Mouse (Mus musculus) layer of hippocampus, postnatal 36 days (tissue): ENCODE measurements around the gene Dot1l. TPM values are rescaled to one million over a fixed set of nuclear protein-coding genes. Genes with fewer than 3 reads are reported as not detected.

ENCODE experiments used
- DNase-seq, 2 experiments: peaks; one replicate each; pipeline ENCODE4 v3.0.0; 2022
- total RNA-seq, 2 experiments: library from RNA; stranded (reverse); gene quantifications; 2 replicates each; pipeline ENCODE4 v1.2.3; 2021

Dot1l gene
- total RNA-seq: 10 to 100 TPM; 48.6 to 61.9 TPM

DNA sequence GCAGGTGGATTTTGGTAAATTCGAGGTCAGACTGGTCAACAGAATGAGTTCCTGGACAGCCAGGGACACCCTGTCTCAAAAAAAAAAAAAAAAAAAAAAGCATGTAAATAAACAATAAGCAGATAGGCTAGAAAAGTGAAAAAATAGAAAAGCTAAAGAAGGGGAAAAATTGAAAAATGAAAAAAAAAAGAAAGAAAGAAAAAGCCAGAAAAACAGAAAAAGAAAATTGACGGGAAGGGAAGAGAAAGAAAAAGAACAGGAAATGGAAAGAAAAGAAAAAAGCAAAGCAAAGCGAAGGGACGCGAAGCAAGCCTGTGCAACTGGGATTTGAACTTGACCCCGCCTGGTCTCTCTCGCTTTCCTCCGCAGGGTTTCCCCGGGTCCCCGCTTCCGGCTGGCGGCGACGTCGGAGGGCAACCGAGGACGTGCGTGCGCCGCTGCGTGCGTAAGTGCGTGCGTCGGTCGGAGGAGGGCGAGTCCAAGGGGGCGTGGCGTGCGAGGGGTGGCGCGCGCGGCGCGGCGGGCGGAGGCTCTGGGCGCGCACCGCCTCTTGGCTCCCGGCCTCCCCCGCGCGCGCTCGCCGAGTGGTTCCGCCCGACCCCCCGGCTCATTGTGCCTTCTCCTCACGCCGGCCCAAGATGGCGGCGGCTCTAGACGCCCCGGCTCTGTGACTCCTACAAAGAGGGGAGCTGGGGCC, at the start of gene Dot1l:
Dot1l (plus strand) TSS at position 613 of the 697 bp plus-strand sequence.
- peak; percentile 97 to 99 for DNase-seq

DNA sequence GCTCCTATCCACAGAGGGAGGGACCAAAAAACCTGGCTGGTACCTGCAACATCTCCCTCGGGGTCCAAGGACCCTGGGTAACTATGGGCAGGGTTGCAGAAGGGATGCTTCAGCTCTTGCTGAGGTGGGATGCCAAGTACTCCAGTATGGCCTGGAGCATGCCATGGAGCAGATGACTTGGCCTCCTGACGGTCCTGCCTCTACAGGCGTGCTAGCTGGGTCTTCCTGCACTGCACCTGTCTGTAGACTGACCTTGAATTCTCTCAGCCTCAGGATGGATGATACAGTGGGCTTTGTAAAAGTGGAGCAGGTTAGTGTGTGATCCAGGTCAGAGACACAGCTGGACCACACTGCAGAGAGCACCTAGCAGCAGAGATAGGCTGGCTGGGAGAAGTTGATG, 49.5 kb upstream of the Dot1l start:
- DNase-seq: no peak

DNA sequence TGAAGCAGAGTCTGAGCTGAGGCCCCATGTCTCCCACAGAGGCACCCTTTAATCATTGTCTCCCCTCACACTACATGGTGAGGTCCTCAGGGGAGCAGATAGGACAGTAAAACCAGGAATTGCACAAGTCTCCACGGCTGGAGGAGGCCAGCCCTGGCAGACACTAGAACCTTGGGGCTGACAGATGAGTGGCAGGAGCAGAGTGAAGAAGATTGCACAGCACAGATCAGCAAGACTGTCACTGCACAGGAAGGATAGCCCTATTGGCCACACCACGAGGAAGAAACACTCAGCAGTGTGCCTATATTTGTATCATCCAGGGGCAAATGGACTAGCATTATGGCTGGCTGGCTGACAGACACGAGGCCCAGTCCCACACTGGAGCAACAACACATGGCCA, 44.2 kb upstream of the Dot1l start:
- no peak for DNase-seq

DNA sequence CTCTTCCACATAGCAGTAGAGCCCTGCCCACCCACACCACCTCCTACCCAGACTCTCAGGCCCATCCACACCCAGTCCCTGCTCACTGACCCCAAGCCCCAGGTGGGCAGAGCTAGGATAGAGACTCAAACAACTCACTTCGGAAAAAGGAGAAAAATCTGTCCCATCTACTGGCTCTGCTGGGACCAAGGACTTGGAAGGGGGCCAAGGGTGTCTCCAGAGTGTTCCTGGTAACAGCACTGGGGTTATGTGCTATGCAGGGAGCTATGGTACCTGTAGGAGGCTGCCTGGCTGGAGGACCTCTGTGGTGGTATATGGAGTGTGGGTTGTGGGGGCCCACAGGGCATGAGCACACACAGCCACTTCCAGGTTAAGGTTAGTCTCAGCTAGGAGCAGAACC, 37.7 kb upstream of the Dot1l start:
- DNase-seq: no peak

DNA sequence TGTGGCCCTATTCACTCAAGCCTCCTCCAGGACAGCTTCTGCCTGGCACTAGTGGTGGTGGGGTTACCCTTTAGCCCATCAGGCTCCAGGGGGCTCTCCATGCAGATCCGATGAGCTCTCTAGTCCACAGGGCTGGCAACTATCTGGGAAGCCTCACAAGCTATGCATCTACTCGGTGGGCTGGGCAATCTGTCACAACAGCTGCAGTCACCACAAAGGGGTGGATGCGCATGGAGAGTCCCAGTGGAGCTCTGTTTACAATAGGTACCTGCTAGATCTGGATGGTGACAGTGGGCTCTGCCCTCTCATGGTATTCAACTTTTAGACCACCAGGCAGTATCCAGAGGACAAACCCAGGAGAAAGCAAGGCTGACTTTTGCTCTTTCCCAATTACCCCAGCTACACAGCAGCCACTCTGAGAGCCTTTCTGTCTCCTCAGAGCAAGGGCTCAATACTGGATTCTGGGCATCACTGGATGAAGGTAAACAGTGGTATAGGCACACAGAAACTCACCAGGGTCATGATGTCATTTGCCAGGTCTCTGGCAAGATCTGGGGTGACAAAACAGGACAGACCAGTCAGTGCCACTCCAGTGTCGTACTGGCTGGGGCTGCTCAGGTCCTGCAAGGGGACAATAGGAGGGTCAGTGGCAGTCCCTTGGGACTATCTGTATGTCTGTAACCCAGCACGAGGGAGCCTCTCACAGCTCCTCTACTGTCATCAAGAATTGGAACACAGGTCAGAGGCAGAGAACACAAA, 27.5 kb upstream of the Dot1l start:
- DNase-seq: no peak

DNA sequence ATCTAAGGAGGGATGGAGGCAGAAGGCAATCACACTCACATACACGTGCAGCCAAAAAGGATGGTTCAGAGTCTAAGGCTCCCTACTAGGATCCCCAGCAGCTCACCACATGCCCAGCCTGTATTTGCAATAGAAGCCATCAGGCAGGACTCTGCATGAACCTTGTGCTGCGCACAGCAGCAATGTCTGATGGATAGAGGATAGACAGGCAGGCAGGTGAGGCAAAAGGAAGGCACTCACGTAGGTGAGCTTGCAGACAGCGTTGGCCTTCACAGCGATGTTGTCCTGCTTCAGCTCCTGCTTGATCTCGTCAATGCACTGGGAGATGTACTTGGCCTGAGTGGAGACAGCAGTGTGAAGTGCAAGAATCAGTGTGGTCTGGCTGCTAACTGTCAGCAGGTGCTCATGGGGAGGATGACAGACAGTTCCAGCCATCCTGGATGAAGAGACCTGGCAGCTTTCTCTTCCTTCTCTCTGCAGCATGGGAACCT, 22.4 kb upstream of the Dot1l start:
- no peak for DNase-seq

DNA sequence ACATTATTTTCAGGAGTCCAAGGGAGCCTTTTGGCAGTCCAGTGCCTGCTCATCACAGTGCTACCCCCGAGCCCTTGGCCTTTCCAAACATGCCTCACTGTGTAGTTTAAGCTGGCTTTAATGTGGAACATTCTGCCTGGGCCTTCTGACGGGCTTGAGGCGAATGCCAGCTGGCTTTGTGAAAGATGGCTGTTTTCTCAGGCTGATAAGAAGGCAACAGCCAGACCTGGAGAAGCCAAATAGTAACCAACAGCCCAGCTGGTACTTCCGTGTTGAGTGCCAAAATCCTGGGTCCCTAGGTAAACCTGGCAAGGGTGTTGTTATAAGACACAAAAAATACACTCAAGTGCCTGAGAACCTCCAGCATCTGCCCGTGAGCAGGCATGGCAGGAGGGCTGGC, 18.3 kb upstream of the Dot1l start:
- no peak for DNase-seq

DNA sequence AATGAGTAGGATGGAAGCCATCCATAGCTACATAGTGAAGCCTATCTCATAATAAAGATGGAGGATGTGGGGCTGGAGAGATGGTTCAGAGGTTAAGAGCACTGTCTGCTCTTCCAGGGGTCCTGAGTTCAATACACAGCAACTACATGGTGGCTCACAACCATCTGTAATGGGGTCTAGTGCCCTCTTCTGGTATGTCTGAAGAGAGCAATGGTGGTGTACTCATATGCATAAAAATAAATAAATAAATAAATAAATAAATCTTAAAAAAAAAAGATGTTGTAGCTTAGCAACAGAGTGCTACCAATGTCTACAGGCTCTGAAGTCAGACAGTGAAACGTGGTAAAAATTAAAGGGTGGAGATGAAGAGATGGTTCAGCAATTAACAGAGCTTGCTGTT, 16.3 kb upstream of the Dot1l start:
- no peak for DNase-seq

DNA sequence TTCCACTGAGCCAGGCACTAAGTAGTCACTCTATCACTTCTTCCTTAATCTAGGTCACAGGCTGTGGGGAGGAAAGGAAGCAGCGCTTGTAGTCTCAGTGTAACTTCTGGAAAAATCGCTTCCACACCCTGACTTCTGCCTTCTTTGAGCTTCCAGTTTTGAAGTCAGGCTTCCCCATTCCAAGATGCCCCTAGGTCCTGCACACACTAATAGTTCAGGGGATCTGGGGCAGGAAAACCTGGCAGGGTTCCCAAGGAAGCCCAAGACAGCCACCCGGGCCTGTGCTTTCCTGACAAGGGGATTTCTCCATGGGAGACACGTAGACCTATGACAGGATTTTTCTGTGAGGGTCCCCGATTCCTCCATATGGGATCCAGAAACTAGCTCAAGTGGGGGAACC, 13.9 kb upstream of the Dot1l start:
- DNase-seq: no peak

DNA sequence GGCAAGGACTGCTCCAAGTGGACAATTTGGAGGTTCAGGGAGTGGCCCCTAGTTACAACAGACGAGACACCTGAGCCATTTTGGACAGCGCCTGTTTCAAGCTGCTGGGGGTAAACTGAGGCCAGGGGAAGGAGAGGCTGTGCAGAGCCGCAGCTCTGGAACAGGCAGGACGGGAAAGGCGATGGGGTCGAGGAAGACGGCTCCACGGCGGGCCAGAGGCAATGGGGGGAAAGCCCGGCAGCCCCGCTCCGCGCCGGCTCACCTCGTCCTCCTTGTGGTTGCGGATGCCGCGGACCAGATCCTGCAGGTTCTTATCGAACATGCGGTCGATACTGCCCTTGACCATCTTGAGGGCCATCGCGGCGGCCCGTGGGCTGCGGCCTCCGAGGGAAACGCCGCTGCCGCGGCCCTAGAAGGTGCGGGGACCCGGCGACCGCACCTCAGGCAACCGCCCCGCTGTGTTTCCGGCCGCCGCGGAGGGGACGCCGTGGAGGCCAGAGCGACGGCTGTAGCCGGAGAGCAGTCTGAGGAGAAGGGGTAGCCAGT, 13.3 kb upstream of the Dot1l start:
- DNase-seq: peak in 1 of 2 experiments; percentile 47

DNA sequence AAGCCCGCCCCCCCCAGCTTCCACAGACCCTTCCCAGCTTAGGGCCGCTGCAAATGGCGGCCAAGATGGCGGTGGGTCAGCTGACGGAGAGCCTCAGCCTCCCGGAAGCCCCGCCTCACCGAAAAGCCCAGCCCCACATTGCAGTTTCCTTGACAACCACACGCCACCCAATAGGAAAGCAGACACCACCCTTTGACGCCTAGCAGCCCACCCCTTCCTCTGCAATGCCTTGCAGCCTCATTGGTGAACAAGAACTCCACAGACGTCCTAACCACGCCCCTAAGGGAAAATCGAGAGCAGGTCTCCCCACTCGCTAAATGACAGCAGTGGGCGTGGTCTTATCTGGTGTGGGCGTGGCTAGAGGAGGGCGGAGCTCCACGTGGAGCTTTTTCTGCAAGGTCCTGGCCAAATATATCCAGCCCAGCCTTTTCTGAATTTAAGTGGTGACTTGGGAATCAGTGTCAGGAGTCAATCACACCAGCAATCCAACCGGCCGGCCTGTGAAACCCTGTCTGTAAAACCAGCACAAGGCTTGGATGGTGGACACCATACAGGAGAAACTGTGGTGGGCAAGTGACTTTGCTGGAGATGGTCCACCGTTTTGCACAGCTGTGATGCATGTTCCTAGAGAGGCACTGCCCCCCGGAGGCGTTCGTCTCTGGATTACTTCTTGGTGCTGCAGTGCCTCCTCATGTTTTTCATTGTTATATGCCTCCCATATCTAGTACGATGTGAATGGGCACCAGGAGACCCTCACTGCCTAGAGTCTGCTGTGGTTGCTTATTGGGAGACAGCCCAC, 12.6 kb upstream of the Dot1l start, which contains the start of gene Ap3d1:
Ap3d1 (minus strand) TSS at position 85 of the 799 bp plus-strand sequence.
- DNase-seq: peak; percentile 96 to 97

DNA sequence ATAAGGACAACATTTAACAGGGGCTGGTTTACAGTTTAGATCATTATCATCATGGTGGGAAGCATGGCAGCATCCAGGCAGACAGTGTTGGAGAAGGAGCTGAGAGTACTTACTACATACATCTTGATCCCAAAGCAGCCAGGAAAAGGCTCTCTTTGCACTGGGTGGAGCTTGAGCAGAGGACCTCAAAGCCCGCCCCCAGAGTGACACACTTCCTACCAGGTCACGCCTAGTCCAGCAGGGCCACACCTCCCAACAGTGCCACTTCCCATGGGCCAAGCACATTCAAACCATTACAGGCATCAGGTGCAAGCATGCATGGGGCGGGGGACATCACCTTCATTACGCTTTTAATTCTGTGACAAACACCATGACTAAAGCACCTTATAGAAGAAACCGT, 10.7 kb upstream of the Dot1l start:
- DNase-seq: no peak

DNA sequence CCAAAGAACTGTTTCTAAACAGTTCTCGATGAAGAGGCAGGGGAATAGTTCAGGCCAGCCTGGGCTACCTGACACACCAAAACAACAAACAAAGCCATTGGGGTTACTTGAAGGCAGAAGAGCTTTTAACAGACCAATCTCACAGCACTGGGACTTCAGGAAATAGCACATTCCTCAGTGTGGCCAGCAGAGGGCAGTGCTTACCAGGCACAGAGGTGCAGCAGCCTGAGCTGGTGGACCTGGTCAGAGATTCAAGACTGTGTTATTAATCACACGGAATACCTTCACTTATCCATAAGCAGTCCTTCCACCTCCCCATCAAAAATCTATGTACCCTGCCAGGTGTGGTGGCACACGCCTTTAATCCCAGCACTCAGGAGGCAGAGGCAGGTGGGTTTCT, 7.6 kb upstream of the Dot1l start:
- DNase-seq: peak; percentile 71 to 74

DNA sequence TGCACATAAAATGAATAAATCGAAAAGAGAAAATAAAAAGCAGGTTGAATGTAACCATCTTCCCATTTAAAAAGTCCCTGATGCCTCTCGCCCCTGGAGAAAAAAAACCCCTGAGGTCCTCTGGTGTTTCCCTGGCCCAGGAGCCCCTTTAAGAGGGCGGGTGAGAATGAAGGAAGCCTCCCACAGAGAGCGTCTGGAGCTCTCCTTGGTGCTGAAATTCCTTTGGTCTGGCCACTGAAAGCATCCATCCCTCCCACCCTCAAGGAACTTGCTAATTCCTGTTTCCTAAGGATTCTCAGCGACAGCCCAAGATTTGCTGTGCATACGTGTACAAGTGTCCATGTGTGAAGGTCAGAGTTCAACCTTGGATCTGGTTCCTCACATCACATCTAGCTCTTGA, 6.4 kb upstream of the Dot1l start:
- no peak for DNase-seq

DNA sequence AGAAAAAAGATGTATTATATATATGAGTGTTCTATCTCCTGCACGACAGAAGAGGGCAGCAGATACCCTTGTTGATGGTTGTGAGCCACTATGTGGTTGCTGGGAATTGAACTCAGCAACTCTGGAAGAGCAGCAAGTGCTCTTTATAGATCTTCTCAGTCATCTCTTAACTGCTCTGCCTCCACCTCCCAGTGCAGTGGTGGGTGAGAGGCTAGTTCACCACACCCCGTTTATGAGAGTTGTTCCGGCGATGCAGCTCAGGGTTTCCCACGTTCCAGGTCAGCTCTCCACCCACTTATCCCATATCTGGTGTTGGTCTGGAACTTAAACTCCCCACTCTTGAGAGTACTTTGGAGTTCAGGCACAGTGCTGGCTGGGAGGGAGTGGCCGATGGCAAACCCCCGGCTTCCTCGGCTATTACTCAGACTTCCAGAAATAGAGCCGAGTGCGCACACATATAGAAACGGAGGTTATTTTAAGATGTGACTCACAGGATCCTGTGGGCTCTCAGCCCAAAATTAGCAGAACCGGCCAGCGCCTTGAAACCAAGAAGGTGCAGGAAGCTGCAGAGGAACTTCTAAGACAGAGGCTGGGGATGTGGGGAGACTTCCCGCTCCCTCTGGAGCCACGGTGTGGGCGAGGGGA, 3.7 kb upstream of the Dot1l start:
- DNase-seq: no peak

DNA sequence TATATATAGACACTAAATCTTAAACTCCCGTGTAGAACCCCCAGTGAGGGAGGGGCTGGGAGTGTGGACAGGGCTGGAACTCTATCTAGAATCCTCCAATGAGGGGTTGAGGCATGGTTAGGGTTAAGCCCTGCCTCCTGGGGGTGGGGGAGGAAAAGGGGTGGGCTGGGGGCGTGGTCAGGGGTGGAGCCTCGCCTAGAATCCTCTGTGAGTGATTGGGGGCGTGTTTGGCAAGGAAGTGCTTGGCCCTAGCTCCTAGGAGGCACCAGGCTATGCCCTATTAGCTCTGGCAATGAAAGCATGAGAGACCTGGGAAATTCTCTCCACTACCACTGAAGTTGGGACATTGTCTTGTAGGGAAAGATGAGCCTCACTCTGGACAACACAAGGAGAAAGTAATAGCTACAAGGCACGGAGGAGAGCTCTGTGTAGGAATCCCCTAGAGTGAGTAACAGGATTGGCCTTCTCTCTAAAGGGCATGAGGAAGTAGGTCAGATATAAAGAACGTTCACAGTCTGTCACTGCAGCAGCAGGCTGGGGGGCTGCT, 2.9 kb upstream of the Dot1l start:
- DNase-seq: no peak

DNA sequence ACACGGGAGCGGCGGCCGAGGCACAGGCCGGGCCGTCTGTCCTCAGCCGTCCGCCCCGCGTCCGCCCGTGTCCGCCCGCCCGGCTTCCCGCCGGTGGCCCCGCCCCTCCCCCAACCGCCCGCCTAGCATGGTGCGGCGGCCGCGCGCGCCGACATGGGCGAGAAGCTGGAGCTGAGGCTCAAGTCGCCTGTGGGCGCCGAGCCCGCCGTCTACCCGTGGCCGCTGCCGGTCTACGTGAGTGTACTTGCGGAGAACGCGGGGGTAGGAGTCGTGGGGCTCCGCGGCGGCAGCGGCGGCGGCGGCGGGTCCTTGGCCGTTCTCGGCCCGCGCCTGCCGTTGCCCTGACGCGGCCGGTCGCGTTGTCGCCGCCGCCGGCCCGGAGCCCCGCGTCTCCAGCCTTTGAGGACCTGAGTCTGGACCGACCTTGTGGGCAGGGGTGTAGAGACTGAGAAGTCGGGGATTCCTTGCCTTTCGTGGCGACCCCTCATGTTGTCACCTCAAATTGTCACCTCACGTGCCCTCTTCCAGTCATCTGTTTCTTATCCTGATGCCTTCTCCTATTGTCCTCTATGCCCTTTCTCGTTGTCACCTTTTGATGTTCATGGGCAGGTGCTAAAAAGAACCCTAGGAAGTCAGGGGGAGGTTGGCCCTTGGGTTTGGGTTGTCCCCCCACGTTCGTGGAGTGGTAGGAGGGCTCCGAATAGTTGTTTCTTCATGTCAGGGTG, 447 bp downstream of the Dot1l start:
- DNase-seq: no peak

DNA sequence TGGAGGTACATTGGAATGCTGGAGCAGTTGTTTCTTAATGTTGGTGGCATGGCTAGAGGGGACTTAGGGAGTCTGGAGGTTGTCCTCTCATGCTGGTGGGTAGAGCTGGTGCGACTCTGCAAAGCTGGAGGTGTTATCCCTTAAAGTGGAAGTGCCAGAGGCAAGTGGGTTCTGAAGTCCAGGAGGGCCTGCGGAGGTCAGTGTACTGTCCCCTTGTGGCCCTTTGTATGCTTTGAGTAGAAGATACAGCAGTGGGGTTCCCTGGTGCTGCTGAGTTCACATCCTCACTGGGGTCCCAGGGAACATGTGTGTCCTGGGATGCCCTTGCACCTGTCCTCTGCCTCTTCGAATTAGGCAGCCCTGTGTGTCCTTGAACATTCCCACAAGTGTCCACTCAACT, 1.1 kb downstream of the Dot1l start:
- no peak for DNase-seq

DNA sequence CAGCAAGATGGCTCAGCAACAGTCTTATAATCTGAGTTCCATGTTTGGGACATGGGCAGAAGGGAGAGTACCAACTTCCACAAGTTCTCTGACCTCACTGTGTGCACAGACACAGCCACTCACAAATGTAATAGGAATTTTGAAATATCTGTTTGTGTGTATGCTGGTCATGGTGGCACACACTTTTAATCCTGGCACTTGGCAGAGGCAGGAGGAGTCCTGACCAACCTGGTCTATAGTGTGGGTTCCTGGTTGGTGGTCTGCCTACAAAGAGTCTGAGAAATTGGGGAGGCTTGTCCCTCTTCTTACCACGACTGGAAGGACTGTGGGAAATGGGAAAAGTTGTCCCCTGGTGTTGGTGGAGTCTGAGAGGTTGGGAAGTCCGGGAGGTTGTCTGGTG, 1.5 kb downstream of the Dot1l start:
- DNase-seq: no peak

DNA sequence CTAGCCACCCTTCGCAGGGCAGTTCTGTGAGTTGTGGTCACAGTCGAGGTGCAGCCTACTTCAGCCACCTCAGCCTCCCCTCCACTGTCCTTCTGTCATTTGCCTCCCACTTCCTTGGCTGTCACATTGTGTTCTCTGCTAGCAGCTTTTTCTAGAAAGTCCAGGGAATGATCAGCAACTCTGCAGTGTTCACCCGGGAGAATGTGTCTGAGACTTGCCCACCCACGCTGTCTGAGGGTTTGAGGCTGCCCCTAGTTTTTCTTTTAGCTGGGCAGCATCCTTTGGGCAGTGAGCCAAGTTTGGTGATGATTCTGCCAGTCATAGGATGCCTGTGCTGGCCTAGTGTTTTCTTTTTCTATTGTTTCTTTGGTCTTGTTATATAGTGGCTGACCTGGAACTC, 2.0 kb downstream of the Dot1l start:
- no peak for DNase-seq

DNA sequence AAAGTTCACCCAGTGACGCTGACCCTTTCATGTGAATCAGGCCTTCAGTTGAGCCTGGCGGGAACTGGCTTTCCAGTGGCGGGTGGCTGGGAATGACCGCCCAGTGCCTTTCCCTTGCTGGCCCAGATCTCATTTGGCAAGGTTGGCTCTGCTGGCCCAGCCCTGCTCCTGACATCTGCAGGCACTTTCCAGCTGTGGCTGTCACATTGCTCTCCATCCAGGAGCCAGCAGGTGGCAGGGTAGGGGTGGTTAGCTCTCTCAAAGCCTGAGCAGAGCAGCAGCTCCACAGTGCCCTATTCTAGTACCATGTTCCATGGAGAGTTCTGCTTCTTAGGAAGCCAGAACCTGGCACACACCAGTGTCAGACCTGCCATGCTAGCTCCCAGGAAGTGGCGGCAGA, 2.7 kb downstream of the Dot1l start:
- peak; percentile 50 to 61 for DNase-seq
